Mouse (Mus musculus) liver, embryonic 15.5 days (tissue): ENCODE measurements around the gene Gm5447. TPM values are rescaled to one million over a fixed set of nuclear protein-coding genes. Genes with fewer than 3 reads are reported as not detected.

Source experiments
- ATAC-seq: fragments of 200-750 bp; cut with Nextera tagmentation; 2 replicates; pipeline ENCODE4 v1.8.0; 2017; ENCODE audit warnings: moderate number of reproducible peaks, mild to moderate bottlenecking, moderate library complexity; ENCODE audit not compliant: insufficient read depth
- H3K27ac ChIP-seq: fragments of 300-500 bp; sonication (generic); replicated peaks from 2 replicates; pipeline ENCODE4 v1.5.1; 2015; ENCODE audit warnings: mild to moderate bottlenecking, inconsistent platforms
- H3K27me3 ChIP-seq: fragments of 300-500 bp; sonication (generic); 2 replicates; pipeline ENCODE4 v1.6.1; 2015; ENCODE audit warnings: mild to moderate bottlenecking, inconsistent platforms
- H3K36me3 ChIP-seq: fragments of 300-500 bp; sonication (generic); replicated peaks from 2 replicates; pipeline ENCODE4 v1.6.1; 2015; ENCODE audit warnings: moderate library complexity, mild to moderate bottlenecking, inconsistent platforms
- H3K4me1 ChIP-seq: fragments of 300-500 bp; sonication (generic); replicated peaks from 2 replicates; pipeline ENCODE4 v1.6.1; 2015; ENCODE audit warnings: inconsistent platforms
- H3K4me2 ChIP-seq: fragments of 300-500 bp; sonication (generic); 2 replicates; pipeline ENCODE4 v1.6.1; 2015; ENCODE audit warnings: moderate library complexity, mild to moderate bottlenecking, inconsistent platforms
- H3K4me3 ChIP-seq: fragments of 300-500 bp; sonication (generic); replicated peaks from 2 replicates; pipeline ENCODE4 v1.5.1; 2015; ENCODE audit warnings: mild to moderate bottlenecking, inconsistent platforms
- H3K9ac ChIP-seq: fragments of 300-500 bp; sonication (generic); 2 replicates; pipeline ENCODE4 v1.6.1; 2015; ENCODE audit warnings: moderate library complexity, mild to moderate bottlenecking, inconsistent platforms
- H3K9me3 ChIP-seq: fragments of 300-500 bp; sonication (generic); replicated peaks from 2 replicates; pipeline ENCODE4 v1.6.1; 2016; ENCODE audit warnings: inconsistent platforms
- WGBS: fragments of 180-500 bp; shearing (Covaris S2); methylation state at CpG from one replicate; pipeline ENCODE4 v1.1.7; 2015; ENCODE audit warnings: mixed read lengths; ENCODE audit not compliant: insufficient replicate concordance; 5-methylcytosine and 5-hydroxymethylcytosine counted together
- polyA plus RNA-seq: library from polyadenylated mRNA; unstranded; fragments of >200 nt; fragmentation: Nextera tagmentation; extraction: Ambion mirVana; gene quantifications from 2 replicates; pipeline ENCODE4 v1.2.1, GENCODE M21; 2015

Gene Gm5447
- polyA plus RNA-seq, 1 experiment from 2014 or later: 0.09 TPM

DNA sequence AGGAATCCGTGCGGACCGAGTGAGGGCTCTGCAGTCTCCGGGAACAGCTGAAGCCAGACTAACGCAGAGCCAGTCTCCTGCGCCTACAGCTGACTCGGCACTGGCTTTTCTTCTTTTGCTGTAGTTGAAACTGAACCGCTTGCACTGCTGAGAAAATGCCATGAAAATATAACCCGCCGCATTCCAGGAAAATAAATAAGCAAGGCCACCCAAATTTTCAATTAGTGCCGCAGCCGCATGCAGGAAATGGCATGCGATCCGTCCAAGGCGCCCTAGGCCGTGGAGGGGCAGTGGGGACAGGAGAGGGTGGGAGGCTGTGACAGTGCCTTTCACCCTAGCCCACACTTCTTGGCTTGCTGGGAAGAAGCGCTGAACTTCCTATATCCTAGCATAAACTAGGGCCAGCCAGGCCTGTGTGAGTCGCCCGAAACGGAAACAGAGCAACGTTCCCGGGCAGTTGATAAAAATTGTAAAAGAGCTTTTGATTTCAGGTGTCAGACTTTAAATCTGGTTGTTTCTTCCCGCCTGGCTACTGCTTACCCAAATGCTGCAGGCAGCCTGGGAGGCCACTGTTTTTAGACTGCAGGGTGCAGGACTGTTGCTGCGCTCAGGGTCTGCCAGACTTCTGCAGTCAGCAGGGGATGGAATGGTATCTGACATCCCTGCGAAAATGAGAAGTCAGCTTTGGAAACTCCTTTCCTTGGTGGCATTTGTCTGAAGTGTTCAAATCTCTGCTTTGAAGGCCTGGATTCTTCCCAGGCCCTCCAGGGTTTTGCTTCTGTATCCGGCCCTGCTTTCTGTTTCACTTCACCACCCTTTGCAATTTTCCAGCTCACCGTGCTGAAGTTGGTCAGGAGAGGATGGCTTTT, 11.8 kb downstream of the Gm5447 start:
- Histone ChIP-seq H3K9me3 (no peaks in the 10 kb centered on the region), H3K27me3 (peaks cover 53% of the 10 kb centered on the region), H3K9ac (no peak overlapping the region), H3K4me2 (peak overlapping the region; percentile 60), H3K36me3 (no peaks in the 10 kb centered on the region), H3K4me3 (peak overlapping the region; percentile 41), H3K4me1 (peaks cover 8% of the 10 kb centered on the region; the same call in 1 of the 2 replicates), H3K27ac (no peak overlapping the region)
- no peak for ATAC-seq
- 16% methylated on average over 27 of the region's 27 CpGs for WGBS

DNA sequence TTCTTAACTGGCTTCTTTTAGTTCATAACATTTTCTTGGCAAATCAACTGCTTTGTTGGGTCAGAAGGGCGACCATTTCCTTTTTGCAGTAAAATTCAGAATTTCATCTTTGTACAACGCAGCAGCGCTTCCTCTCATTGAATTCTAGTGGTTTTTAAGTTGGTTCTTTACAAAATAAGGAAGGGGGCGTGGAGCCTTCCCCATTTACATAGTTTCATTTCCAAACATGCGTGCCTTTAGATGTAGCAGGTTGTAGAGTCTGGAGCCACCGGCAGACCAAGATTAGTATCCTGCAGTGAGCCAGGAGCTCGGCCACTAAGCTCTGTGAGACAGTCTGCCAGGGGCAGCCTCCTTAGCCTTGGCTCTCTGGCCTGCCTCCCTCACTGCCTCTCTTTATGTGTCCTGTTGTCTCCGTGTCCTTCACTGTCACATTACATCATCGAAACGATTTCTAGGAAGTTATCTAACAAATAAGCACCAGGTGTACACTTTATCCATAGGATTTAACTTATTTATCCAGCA, 13.0 kb downstream of the Gm5447 start:
- no peak overlapping the region for H3K27ac ChIP-seq
- peaks cover 8% of the 10 kb centered on the region; the same call in 1 of the 2 replicates for H3K4me1 ChIP-seq
- H3K4me2 ChIP-seq: peak overlapping the region; percentile 32
- 38% methylated on average over 10 of the region's 10 CpGs for WGBS
- H3K9ac ChIP-seq: no peak overlapping the region
- H3K9me3 ChIP-seq: no peaks in the 10 kb centered on the region
- ATAC-seq: no peak
- no peaks in the 10 kb centered on the region for H3K36me3 ChIP-seq
- no peak overlapping the region for H3K4me3 ChIP-seq
- H3K27me3 ChIP-seq: peaks cover 58% of the 10 kb centered on the region

DNA sequence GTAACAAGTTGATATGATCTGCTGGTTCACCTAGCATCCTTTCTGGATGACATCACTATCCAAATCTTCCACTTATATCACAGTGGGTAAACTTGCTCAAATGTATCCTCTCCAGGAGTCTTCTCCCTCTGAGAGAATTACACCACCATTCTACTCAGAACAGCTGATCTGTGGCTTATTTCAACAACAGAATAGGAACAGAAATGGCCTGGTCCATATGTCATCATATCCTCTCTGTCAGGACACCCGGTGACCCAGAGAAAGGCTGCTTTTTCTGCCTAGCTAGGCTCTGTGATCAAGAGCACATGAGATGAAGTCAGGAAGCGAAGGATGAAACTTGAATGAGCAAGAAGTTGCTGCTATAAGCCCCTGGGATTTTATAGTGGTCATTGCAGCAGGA, 13.7 kb downstream of the Gm5447 start:
- Histone ChIP-seq H3K36me3 (no peaks in the 10 kb centered on the region), H3K27me3 (peaks cover 53% of the 10 kb centered on the region), H3K9me3 (no peaks in the 10 kb centered on the region), H3K9ac (no peak overlapping the region), H3K4me3 (no peak overlapping the region), H3K27ac (no peak overlapping the region), H3K4me1 (peaks cover 8% of the 10 kb centered on the region; the same call in 1 of the 2 replicates), H3K4me2 (no peak overlapping the region)
- WGBS: 44% methylated on average over 2 of the region's 2 CpGs
- ATAC-seq: no peak

GRCm38 (mm10) chr13:30989710-30990109, 15.7 kb downstream of the Gm5447 start:
- no peak overlapping the region for H3K4me3 ChIP-seq
- WGBS: 64% methylated on average over 10 of the region's 10 CpGs
- H3K9ac ChIP-seq: no peak overlapping the region
- H3K27me3 ChIP-seq: peaks cover 46% of the 10 kb centered on the region
- H3K36me3 ChIP-seq: no peaks in the 10 kb centered on the region
- no peak overlapping the region for H3K27ac ChIP-seq
- ATAC-seq: no peak
- H3K4me1 ChIP-seq: peaks cover 8% of the 10 kb centered on the region; the same call in 1 of the 2 replicates
- H3K9me3 ChIP-seq: no peaks in the 10 kb centered on the region
- H3K4me2 ChIP-seq: no peak overlapping the region

- H3K9me3 ChIP-seq: no peaks in the 10 kb centered on the region
- H3K36me3 ChIP-seq: no peaks in the 10 kb centered on the region
- H3K27ac ChIP-seq: no peak overlapping the region
- H3K9ac ChIP-seq: no peak overlapping the region
- no peak for ATAC-seq
- 54% methylated on average over 9 of the region's 9 CpGs for WGBS
- peaks cover 41% of the 10 kb centered on the region for H3K27me3 ChIP-seq
- H3K4me1 ChIP-seq: peaks cover 8% of the 10 kb centered on the region; the same call in 1 of the 2 replicates
- H3K4me2 ChIP-seq: no peak overlapping the region
- no peak overlapping the region for H3K4me3 ChIP-seq
Measured at GRCm38 (mm10) chr13:30990233-30990632, 16.2 kb downstream of the Gm5447 start.

DNA sequence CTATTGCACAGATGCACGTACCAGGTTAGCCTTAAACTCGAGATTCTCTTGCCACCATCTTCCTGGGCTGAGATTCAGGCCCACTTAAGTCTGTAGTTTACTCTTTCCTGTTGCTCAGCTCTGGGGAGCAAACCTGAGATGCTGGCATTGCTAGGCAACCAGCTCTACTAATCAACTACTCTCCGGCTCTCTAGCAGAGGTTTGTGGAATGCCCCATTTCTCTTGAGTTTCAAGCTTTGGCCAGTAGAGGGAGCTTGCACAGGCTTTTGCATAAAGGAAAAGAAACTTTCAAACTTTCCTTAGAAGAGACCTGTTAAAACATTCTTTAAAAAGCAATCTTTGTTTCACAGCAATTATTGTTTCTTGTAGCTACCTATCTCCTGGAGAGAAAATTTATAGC, 19.8 kb downstream of the Gm5447 start:
- no peaks in the 10 kb centered on the region for H3K4me1 ChIP-seq
- ATAC-seq: no peak
- no peak overlapping the region for H3K4me3 ChIP-seq
- peaks cover 10% of the 10 kb centered on the region for H3K27me3 ChIP-seq
- no peak overlapping the region for H3K27ac ChIP-seq
- H3K9ac ChIP-seq: no peak overlapping the region
- no peaks in the 10 kb centered on the region for H3K9me3 ChIP-seq
- H3K4me2 ChIP-seq: no peak overlapping the region
- H3K36me3 ChIP-seq: no peaks in the 10 kb centered on the region
- 29% methylated on average over 3 of the region's 3 CpGs for WGBS

DNA sequence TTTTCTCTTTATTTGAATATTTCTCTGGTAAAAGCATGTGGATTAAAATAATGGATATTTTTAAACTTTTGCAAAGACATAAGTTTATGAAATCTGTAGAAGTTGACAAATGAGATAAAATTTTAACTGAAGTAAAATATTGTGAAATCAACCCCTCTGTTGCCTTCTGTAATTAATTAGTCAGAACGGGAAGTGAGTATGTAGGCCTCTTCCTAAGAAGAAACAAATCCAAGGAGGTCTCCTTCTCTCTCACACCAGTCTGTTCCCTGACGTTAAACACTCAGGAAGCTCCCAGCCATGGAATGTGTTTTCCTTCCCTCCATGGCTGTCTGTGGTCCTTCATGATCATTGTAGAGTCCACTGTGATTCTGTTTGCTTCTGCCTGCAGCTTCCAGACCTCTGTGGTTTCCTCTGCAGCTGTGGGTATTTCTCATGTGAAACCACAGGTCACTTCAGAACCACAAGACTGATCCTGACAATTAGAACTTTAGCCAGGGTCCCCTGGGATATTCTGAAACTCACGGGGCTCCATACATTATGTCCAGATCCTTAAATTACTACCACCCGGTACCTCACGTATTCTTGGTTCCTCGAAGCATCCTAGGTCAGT, 20.4 kb downstream of the Gm5447 start:
- Histone ChIP-seq H3K4me2 (no peak overlapping the region), H3K9ac (no peak overlapping the region), H3K27me3 (peaks cover 10% of the 10 kb centered on the region), H3K27ac (no peak overlapping the region), H3K9me3 (no peaks in the 10 kb centered on the region), H3K4me3 (no peak overlapping the region), H3K36me3 (no peaks in the 10 kb centered on the region), H3K4me1 (no peaks in the 10 kb centered on the region)
- no peak for ATAC-seq
- WGBS: 30% methylated on average over 6 of the region's 6 CpGs

- Histone ChIP-seq H3K4me2 (no peak overlapping the region), H3K27ac (no peak overlapping the region), H3K4me3 (no peak overlapping the region), H3K9ac (no peak overlapping the region), H3K36me3 (no peaks in the 10 kb centered on the region), H3K4me1 (no peaks in the 10 kb centered on the region), H3K27me3 (0 out of 2 replicates have a peak, but pooled peaks cover 2% of the 10 kb centered on the region), H3K9me3 (no peaks in the 10 kb centered on the region)
- ATAC-seq: no peak
- 67% methylated on average over 8 of the region's 8 CpGs for WGBS
Measured at GRCm38 (mm10) chr13:30997526-30998253, 23.7 kb downstream of the Gm5447 start.

- H3K9me3 ChIP-seq: no peaks in the 10 kb centered on the region
- WGBS: 60% methylated on average over 6 of the region's 6 CpGs
- no peak overlapping the region for H3K4me3 ChIP-seq
- no peaks in the 10 kb centered on the region for H3K36me3 ChIP-seq
- no peak overlapping the region for H3K4me2 ChIP-seq
- H3K4me1 ChIP-seq: no peaks in the 10 kb centered on the region
- no peak for ATAC-seq
- H3K27me3 ChIP-seq: 0 out of 2 replicates have a peak, but pooled peaks cover 2% of the 10 kb centered on the region
- H3K9ac ChIP-seq: no peak overlapping the region
- H3K27ac ChIP-seq: no peak overlapping the region
Measured at GRCm38 (mm10) chr13:30999799-31000198, 25.8 kb downstream of the Gm5447 start.

GRCm38 (mm10) chr13:31004458-31004857, 30.5 kb downstream of the Gm5447 start:
- Histone ChIP-seq H3K9me3 (no peaks in the 10 kb centered on the region), H3K4me3 (no peak overlapping the region), H3K27me3 (no peaks in the 10 kb centered on the region), H3K27ac (no peak overlapping the region), H3K4me2 (no peak overlapping the region), H3K9ac (no peak overlapping the region), H3K36me3 (no peaks in the 10 kb centered on the region), H3K4me1 (no peaks in the 10 kb centered on the region)
- no peak for ATAC-seq
- WGBS: 30% methylated on average over 12 of the region's 12 CpGs

- Histone ChIP-seq H3K4me2 (no peak overlapping the region), H3K4me1 (no peaks in the 10 kb centered on the region), H3K4me3 (no peak overlapping the region), H3K27me3 (no peaks in the 10 kb centered on the region), H3K36me3 (no peaks in the 10 kb centered on the region), H3K27ac (no peak overlapping the region), H3K9ac (no peak overlapping the region), H3K9me3 (no peaks in the 10 kb centered on the region)
- no peak for ATAC-seq
- WGBS: 58% methylated on average over 4 of the region's 4 CpGs
Measured at GRCm38 (mm10) chr13:31004995-31005394, 31.0 kb downstream of the Gm5447 start.
